9 mouse cellular contexts compared by ENCODE assay signal in genomic region chr14:76810697-76811589, GRCm38 (mm10).
A peak's percentile ranks its signal among the peaks of the same experiment; 100 is the strongest.
DNase-seq lines count a peak whose midpoint lies in the region; ATAC-seq and TF ChIP-seq lines count a peak whose summit lies in the region.
"Had no signal": no experiment of that assay in that cellular context is flagged by ENCODE, and none has a peak within 500 bp of the region (broad histone marks: within the 10 kb centered on the region; RNA-seq: fewer than 3 reads in every experiment).

No protein-coding gene starts in this region.

- no peaks in the 10 kb centered on the region; the same call in 1 of the 2 replicates for H3K4me1 ChIP-seq in kidney, postnatal 0 days (replicated peaks; ENCODE audit: insufficient read depth, low read length)
- peaks cover 33% of the 10 kb centered on the region for H3K4me1 ChIP-seq in limb, embryonic 13.5 days

- H3K9me3 ChIP-seq in kidney, postnatal 0 days (replicated peaks; ENCODE audit: low read length) = no peaks in the 10 kb centered on the region
- H3K9me3 ChIP-seq in limb, embryonic 13.5 days = no peaks in the 10 kb centered on the region

- no peak for TF ChIP-seq CTCF in kidney, postnatal 0 days (IDR thresholded peaks at IDR 0.05; ENCODE audit: low read depth)

- no peak overlapping the region for H3K27ac ChIP-seq in kidney, postnatal 0 days
- H3K27ac ChIP-seq in limb, embryonic 13.5 days = peak overlapping the region; percentile 90

- no peak overlapping the region for H3K9ac ChIP-seq in kidney, postnatal 0 days (ENCODE audit: low read depth, low read length)
- no peak overlapping the region for H3K9ac ChIP-seq in limb, embryonic 13.5 days

- H3K27me3 ChIP-seq in kidney, postnatal 0 days (ENCODE audit: insufficient read depth, low read length) = no peaks in the 10 kb centered on the region
- no peaks in the 10 kb centered on the region; the same call in 1 of the 2 replicates for H3K27me3 ChIP-seq in limb, embryonic 13.5 days

- no peak for DNase-seq in frontal cortex, postnatal 10 days (ENCODE audit: low spot score in 2 of 2)
- peak; percentile 85 for DNase-seq in kidney, postnatal 0 days (ENCODE audit: low spot score)
- DNase-seq in kidney, postnatal 10 days = no peak
- DNase-seq in embryo, embryonic 11 days = peak; percentile 63
- no peak for DNase-seq in adrenal gland, postnatal 36 days
- no peak for DNase-seq in layer of hippocampus, adult 9-10 months (ENCODE audit: low spot score)

- ATAC-seq in frontal cortex, adult (ENCODE audit: low TSS enrichment) = peak; percentile 41; the same call in 1 of the 2 replicates
- peak; percentile 49 for ATAC-seq in kidney, postnatal 0 days (replicated peaks; ENCODE audit: low FRiP score, low read depth)
- ATAC-seq in limb, embryonic 13.5 days (ENCODE audit: low FRiP score, low read depth) = peak; percentile 82
- ATAC-seq: activated CD4-positive, CD25-positive, alpha-beta regulatory T cell, adult 4 months had no signal

- peak overlapping the region; percentile 14 for H3K4me2 ChIP-seq in kidney, postnatal 0 days (ENCODE audit: low read length)
- peak overlapping the region; percentile 54 for H3K4me2 ChIP-seq in limb, embryonic 13.5 days (replicated peaks)

- 28% methylated on average over 21 of the region's 21 CpGs for WGBS in kidney, postnatal 0 days
- WGBS in limb, embryonic 13.5 days = 8% methylated on average over 21 of the region's 21 CpGs

- no peak overlapping the region for H3K4me3 ChIP-seq in kidney, postnatal 0 days (replicated peaks; ENCODE audit: low read depth, low read length)
- no peak overlapping the region for H3K4me3 ChIP-seq in limb, embryonic 13.5 days

- H3K36me3 ChIP-seq in kidney, postnatal 0 days (ENCODE audit: insufficient read depth, low read length) = no peaks in the 10 kb centered on the region
- H3K36me3 ChIP-seq in limb, embryonic 13.5 days = no peaks in the 10 kb centered on the region

Comparison
In these comparisons a context has a peak if more than half of its experiments do, and no peak if none do; other contexts are left out.
1. DNase-seq: peak in kidney, postnatal 0 days (single experiment) and embryo, embryonic 11 days (single experiment); none in frontal cortex, postnatal 10 days (0 of 2), kidney, postnatal 10 days (single experiment), adrenal gland, postnatal 36 days (0 of 2) and layer of hippocampus, adult 9-10 months (single experiment).
2. Peak in every context shown above with its lines, with median percentiles within 50 percentile points of each other: ATAC-seq.